ENCODE assay signal across 8 mouse cellular contexts in the genomic region with DNA sequence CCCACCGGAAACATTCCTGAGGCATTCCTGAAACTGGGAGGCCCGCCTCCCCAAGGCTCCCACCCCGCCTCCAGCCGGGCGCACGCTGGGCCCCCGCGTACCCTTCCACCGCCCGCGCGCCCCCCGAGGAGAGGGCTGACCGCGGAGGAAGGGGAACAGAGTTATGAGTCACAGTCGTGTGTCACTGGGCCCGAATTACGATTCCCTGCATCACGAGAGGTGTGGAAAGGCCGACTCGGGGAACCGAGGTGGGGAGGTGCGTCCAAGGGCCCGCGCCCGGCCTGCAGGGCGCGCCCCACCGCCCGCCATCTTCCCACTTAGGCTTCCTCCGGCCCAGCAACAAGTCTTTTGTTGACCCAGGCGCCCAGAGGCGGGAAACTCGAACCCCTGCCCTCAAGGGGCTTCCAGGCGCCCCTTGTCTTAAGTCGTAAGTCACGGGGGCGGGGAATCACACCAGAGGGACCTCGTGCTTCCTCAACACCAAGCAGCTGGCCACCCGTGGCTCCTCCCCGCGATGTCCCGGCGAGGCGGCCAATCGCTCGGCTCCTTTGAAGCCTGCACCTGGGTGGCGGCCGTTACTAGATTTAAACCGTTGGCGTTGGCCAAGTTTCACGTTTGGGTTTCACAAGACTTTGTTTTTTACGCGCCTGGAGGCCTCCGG. TPM values are rescaled to one million over a fixed set of nuclear protein-coding genes. Genes with fewer than 3 reads are reported as not detected.
DNase-seq lines count a peak whose midpoint lies in the region; ATAC-seq lines count a peak whose summit lies in the region.

No protein-coding gene starts in this region.

- DNase-seq in CD4-positive helper T cell, adult 2 months (ENCODE audit: low read depth, low spot score), result peak; percentile 87
- peak; percentile 56 to 58 for DNase-seq in adrenal gland, adult 18-20 months (ENCODE audit: low spot score in 2 of 2)
- DNase-seq in layer of hippocampus, postnatal 25 days (ENCODE audit: extremely low spot score in 1 of 2, low spot score in 1 of 2), result no peak

- no peaks in the 10 kb centered on the region for H3K9me3 ChIP-seq in limb, embryonic 12.5 days
- no peaks in the 10 kb centered on the region for H3K9me3 ChIP-seq in midbrain, embryonic 12.5 days
- no peaks in the 10 kb centered on the region for H3K9me3 ChIP-seq in stomach, embryonic 15.5 days

- WGBS in limb, embryonic 12.5 days, result under 1% methylated on average over 55 of the region's 55 CpGs
- WGBS in midbrain, embryonic 12.5 days, result under 1% methylated on average over 46 of the region's 55 CpGs
- under 1% methylated on average over 54 of the region's 55 CpGs for WGBS in stomach, embryonic 15.5 days

- peak overlapping the region; percentile 91 for H3K4me2 ChIP-seq in limb, embryonic 12.5 days
- peak overlapping the region; percentile 82 for H3K4me2 ChIP-seq in midbrain, embryonic 12.5 days (replicated peaks)
- H3K4me2 ChIP-seq in stomach, embryonic 15.5 days, result peak overlapping the region; percentile 88

- peak; percentile 75 for ATAC-seq in erythroid progenitor cell, adult 5-6 weeks (replicated peaks; ENCODE audit: low FRiP score, poor library complexity, severe bottlenecking)
- peak; percentile 51 to 59; a peak in 3 of 4 replicates for ATAC-seq in hematopoietic stem cell, adult 5-6 weeks (replicated peaks in 1 of 2; ENCODE audit: insufficient read depth in 1 of 2, low FRiP score in 2 of 2, low TSS enrichment in 1 of 2, low read depth in 1 of 2, poor library complexity in 2 of 2, severe bottlenecking in 2 of 2)
- peak; percentile 49; the same call in 1 of the 2 replicates for ATAC-seq in limb, embryonic 12.5 days (ENCODE audit: insufficient number of reproducible peaks, insufficient read depth, low FRiP score, low TSS enrichment, low read depth)
- ATAC-seq in midbrain, embryonic 12.5 days (ENCODE audit: low FRiP score, low read depth), result peak; percentile 35
- peak; percentile 49 for ATAC-seq in stomach, embryonic 15.5 days (ENCODE audit: insufficient read depth, low FRiP score, low read depth)

- peak overlapping the region; percentile 92 for H3K4me3 ChIP-seq in limb, embryonic 12.5 days (replicated peaks)
- H3K4me3 ChIP-seq in midbrain, embryonic 12.5 days, result peak overlapping the region; percentile 92
- H3K4me3 ChIP-seq in stomach, embryonic 15.5 days (replicated peaks), result peak overlapping the region; percentile 74

- peak overlapping the region; percentile 96 for H3K9ac ChIP-seq in limb, embryonic 12.5 days (replicated peaks)
- peak overlapping the region; percentile 59 for H3K9ac ChIP-seq in midbrain, embryonic 12.5 days (replicated peaks)
- H3K9ac ChIP-seq in stomach, embryonic 15.5 days, result peak overlapping the region; percentile 33

- no peaks in the 10 kb centered on the region for H3K27me3 ChIP-seq in limb, embryonic 12.5 days
- H3K27me3 ChIP-seq in midbrain, embryonic 12.5 days, result peaks cover 17% of the 10 kb centered on the region; the same call in 1 of the 2 replicates
- no peaks in the 10 kb centered on the region for H3K27me3 ChIP-seq in stomach, embryonic 15.5 days (replicated peaks)

- peak overlapping the region; percentile 99 for H3K27ac ChIP-seq in limb, embryonic 12.5 days
- H3K27ac ChIP-seq in midbrain, embryonic 12.5 days (replicated peaks), result peak overlapping the region; percentile 97
- peak overlapping the region; percentile 93 for H3K27ac ChIP-seq in stomach, embryonic 15.5 days

- H3K36me3 ChIP-seq in limb, embryonic 12.5 days, result peaks cover 8% of the 10 kb centered on the region
- H3K36me3 ChIP-seq in midbrain, embryonic 12.5 days, result no peaks in the 10 kb centered on the region
- H3K36me3 ChIP-seq in stomach, embryonic 15.5 days, result no peaks in the 10 kb centered on the region

- H3K4me1 ChIP-seq in limb, embryonic 12.5 days (replicated peaks), result peaks cover 52% of the 10 kb centered on the region
- peaks cover 42% of the 10 kb centered on the region for H3K4me1 ChIP-seq in midbrain, embryonic 12.5 days
- H3K4me1 ChIP-seq in stomach, embryonic 15.5 days, result peaks cover 33% of the 10 kb centered on the region

RNA-seq across cellular contexts. Expression of a gene that starts 0.7 kb away (rescaled TPM):
- total RNA-seq in adrenal gland, adult 18-20 months (2021), result 10 to 100 TPM; 16.8 to 29.5 TPM
- total RNA-seq in erythroid progenitor cell, adult 5-6 weeks (2015; ENCODE audit: low replicate concordance), result 40.7 and 57.7 TPM in 2 replicates
- 21.2 and 30.6 TPM in 2 replicates for total RNA-seq in erythroid progenitor cell, adult 5-6 weeks (2017; ENCODE audit: low replicate concordance)
- 95.5 and 115 TPM in 2 replicates for total RNA-seq in hematopoietic stem cell, adult 5-6 weeks (2017)
- 324 and 334 TPM in 2 replicates for polyA plus RNA-seq in limb, embryonic 12.5 days (2016; fragmentation: Nextera tagmentation; extraction: Ambion mirVana)
- 213 and 215 TPM in 2 replicates for polyA plus RNA-seq in midbrain, embryonic 12.5 days (2016; fragmentation: Nextera tagmentation; extraction: Ambion mirVana)
- 193 and 215 TPM in 2 replicates for polyA plus RNA-seq in stomach, embryonic 15.5 days (2015; fragmentation: Nextera tagmentation; extraction: Ambion mirVana)
- total RNA-seq in layer of hippocampus, postnatal 25 days (2021), result 10 to 100 TPM; 33.6 to 35.7 TPM

RNA-seq across cellular contexts. Expression of a gene that starts 9.9 kb away (rescaled TPM):
- total RNA-seq in adrenal gland, adult 18-20 months (2021), result 10 to 100 TPM; 20.1 to 21.7 TPM
- total RNA-seq in erythroid progenitor cell, adult 5-6 weeks (2015; ENCODE audit: low replicate concordance), result 2.9 and 6.8 TPM in 2 replicates
- total RNA-seq in erythroid progenitor cell, adult 5-6 weeks (2017; ENCODE audit: low replicate concordance), result 3.1 and 14.1 TPM in 2 replicates
- 13.8 and 14.5 TPM in 2 replicates for total RNA-seq in hematopoietic stem cell, adult 5-6 weeks (2017)
- polyA plus RNA-seq in limb, embryonic 12.5 days (2016; fragmentation: Nextera tagmentation; extraction: Ambion mirVana), result 14.9 and 16.6 TPM in 2 replicates
- polyA plus RNA-seq in midbrain, embryonic 12.5 days (2016; fragmentation: Nextera tagmentation; extraction: Ambion mirVana), result 18.9 and 20.7 TPM in 2 replicates
- polyA plus RNA-seq in stomach, embryonic 15.5 days (2015; fragmentation: Nextera tagmentation; extraction: Ambion mirVana), result 23.6 and 33.1 TPM in 2 replicates
- total RNA-seq in layer of hippocampus, postnatal 25 days (2021), result 10 to 100 TPM; 65.6 to 69.5 TPM

RNA-seq across cellular contexts. Expression of a gene that starts 34.4 kb away (rescaled TPM):
- 1 to 10 TPM in 1 of 2 experiments, under 1 TPM in 1; 0.80 to 1.4 TPM for total RNA-seq in adrenal gland, adult 18-20 months (2021)
- total RNA-seq in erythroid progenitor cell, adult 5-6 weeks (2015; ENCODE audit: low replicate concordance), result not detected in 2 replicates
- not detected in 2 replicates for total RNA-seq in erythroid progenitor cell, adult 5-6 weeks (2017; ENCODE audit: low replicate concordance)
- total RNA-seq in hematopoietic stem cell, adult 5-6 weeks (2017), result not detected in 2 replicates
- polyA plus RNA-seq in limb, embryonic 12.5 days (2016; fragmentation: Nextera tagmentation; extraction: Ambion mirVana), result 0.58 and 0.59 TPM in 2 replicates
- polyA plus RNA-seq in midbrain, embryonic 12.5 days (2016; fragmentation: Nextera tagmentation; extraction: Ambion mirVana), result 4.2 and 5.7 TPM in 2 replicates
- 0.15 and 0.35 TPM in 2 replicates for polyA plus RNA-seq in stomach, embryonic 15.5 days (2015; fragmentation: Nextera tagmentation; extraction: Ambion mirVana)
- 10 to 100 TPM; 10.3 to 12.2 TPM for total RNA-seq in layer of hippocampus, postnatal 25 days (2021)

Comparison
In these comparisons a context has a peak if more than half of its experiments do, and no peak if none do; other contexts are left out.
1. DNase-seq: peak in CD4-positive helper T cell, adult 2 months (single experiment) and adrenal gland, adult 18-20 months (2 of 2); none in layer of hippocampus, postnatal 25 days (0 of 2).
2. H3K9ac ChIP-seq: peak in every context shown above with its lines; median percentile 96 in limb, embryonic 12.5 days; 59 in midbrain, embryonic 12.5 days; 33 in stomach, embryonic 15.5 days.
3. RNA of a gene that starts 34.4 kb away (total RNA-seq): 10.3 to 12.2 TPM in layer of hippocampus, postnatal 25 days; 0.80 to 1.4 TPM in adrenal gland, adult 18-20 months, not detected in erythroid progenitor cell, adult 5-6 weeks and not detected in hematopoietic stem cell, adult 5-6 weeks; every median in the first group is over 4 times any median in the second.
4. Peak in every context shown above with its lines, with median percentiles within 50 percentile points of each other: ATAC-seq, H3K27ac ChIP-seq, H3K4me2 ChIP-seq and H3K4me3 ChIP-seq.